Mouse (Mus musculus): ENCODE data around the gene Zfp81. TPM values are rescaled to one million over a fixed set of nuclear protein-coding genes. Genes with fewer than 3 reads are reported as not detected.

Zfp81 gene
- 22.0 TPM for total RNA-seq (2023)

GRCm38 (mm10) chr17:33358411-33359384, at the start of gene Zfp81:
Gene Zfp81 (minus strand): TSS chr17:33358878.

GRCm38 (mm10) chr17:33394182-33395034, 35.7 kb upstream of the Zfp81 start, which contains the start of gene Zfp101:
Gene Zfp101 (minus strand): TSS chr17:33394641.

GRCm38 (mm10) chr17:33289039-33289875, 69.4 kb downstream of the Zfp81 start, which contains the start of gene Zfp955b:
Gene Zfp955b (plus strand): TSS chr17:33289544.

Other genes with a start within 250 kb of the Zfp81 start
- gene Morc2b, start 219.2 kb downstream of the Zfp81 start, total RNA-seq (2023), result not detected
- gene Olfr55, start 190.4 kb downstream of the Zfp81 start, total RNA-seq (2023), result not detected
- gene Olfr239, start 167.6 kb downstream of the Zfp81 start, total RNA-seq (2023), result not detected
- gene Olfr1564, start 137.2 kb downstream of the Zfp81 start, total RNA-seq (2023), result not detected
- gene Zfp955a, start 103.7 kb downstream of the Zfp81 start, total RNA-seq (2023), result 7.8 TPM
- gene Olfr63, start 94.2 kb downstream of the Zfp81 start, total RNA-seq (2023), result 0.09 TPM
- gene Zfp955b, start 69.3 kb downstream of the Zfp81 start, total RNA-seq (2023), result 7.9 TPM
- 9.3 TPM for gene Zfp101, start 35.8 kb upstream of the Zfp81 start, total RNA-seq (2023)
- not detected for gene Actl9, start 74.0 kb upstream of the Zfp81 start, total RNA-seq (2023)
- 182 TPM for gene Adamts10, start 165.3 kb upstream of the Zfp81 start, total RNA-seq (2023)
- gene Myo1f, start 196.8 kb upstream of the Zfp81 start, total RNA-seq (2023), result 34.1 TPM

Measured in CD8-positive naive resting alpha-beta T cell, adult 57 days (primary cell).